Mouse (Mus musculus): ENCODE measurements around the gene Nfkb1. TPM values are rescaled to one million over a fixed set of nuclear protein-coding genes. Genes with fewer than 3 reads are reported as not detected.

Nfkb1 gene
- 11.8 and 12.7 TPM in 2 replicates for polyA plus RNA-seq (2015; fragmentation: Nextera tagmentation; extraction: Ambion mirVana)

GRCm38 (mm10) chr3:135691191-135692131 lies at the start of gene Nfkb1:
Gene Nfkb1 (minus strand): TSS chr3:135691547.
- TF ChIP-seq CTCF (IDR thresholded peaks at IDR 0.05; ENCODE audit: low read depth), result no peak
- Histone ChIP-seq H3K9me3 (ENCODE audit: low read length) (no peaks in the 10 kb centered on the region), H3K36me3 (replicated peaks; ENCODE audit: insufficient read depth, low read length) (no peaks in the 10 kb centered on the region), H3K27ac (ENCODE audit: low read depth) (peak within 1 kb of the TSS; percentile 98), H3K9ac (replicated peaks) (peak within 1 kb of the TSS; percentile 96), H3K4me2 (ENCODE audit: low read depth, low read length) (peak within 1 kb of the TSS; percentile 85), H3K4me3 (ENCODE audit: low read depth, low read length) (peak within 1 kb of the TSS; percentile 84), H3K27me3 (ENCODE audit: insufficient read depth, low read length) (no peaks in the 10 kb centered on the region), H3K4me1 (ENCODE audit: insufficient read depth) (peaks cover 22% of the 10 kb centered on the region)
- WGBS (ENCODE audit: insufficient replicate concordance), result 4% methylated on average over 53 of the region's 102 CpGs
- DNase-seq, result peak; percentile 71
- ATAC-seq, result peak; percentile 83

GRCm38 (mm10) chr3:135740711-135741110 lies 49.4 kb upstream of the Nfkb1 start:
- Histone ChIP-seq H3K27ac (ENCODE audit: low read depth) (no peak overlapping the region), H3K4me2 (ENCODE audit: low read depth, low read length) (no peak overlapping the region), H3K27me3 (ENCODE audit: insufficient read depth, low read length) (no peaks in the 10 kb centered on the region), H3K4me3 (ENCODE audit: low read depth, low read length) (no peak overlapping the region), H3K9ac (replicated peaks) (no peak overlapping the region), H3K9me3 (ENCODE audit: low read length) (no peaks in the 10 kb centered on the region), H3K4me1 (ENCODE audit: insufficient read depth) (no peaks in the 10 kb centered on the region), H3K36me3 (replicated peaks; ENCODE audit: insufficient read depth, low read length) (no peaks in the 10 kb centered on the region)
- DNase-seq (no peak), ATAC-seq (no peak)
- no peak for TF ChIP-seq CTCF (IDR thresholded peaks at IDR 0.05; ENCODE audit: low read depth)
- no peak for TF ChIP-seq EP300 (IDR thresholded peaks at IDR 0.05; ENCODE audit: low read depth)
- WGBS (ENCODE audit: insufficient replicate concordance), result 78% methylated on average over 8 of the region's 8 CpGs

GRCm38 (mm10) chr3:135734736-135735135 lies 43.4 kb upstream of the Nfkb1 start:
- Histone ChIP-seq H3K9me3 (ENCODE audit: low read length) (no peaks in the 10 kb centered on the region), H3K4me3 (ENCODE audit: low read depth, low read length) (no peak overlapping the region), H3K4me2 (ENCODE audit: low read depth, low read length) (no peak overlapping the region), H3K27me3 (ENCODE audit: insufficient read depth, low read length) (no peaks in the 10 kb centered on the region), H3K27ac (ENCODE audit: low read depth) (no peak overlapping the region), H3K36me3 (replicated peaks; ENCODE audit: insufficient read depth, low read length) (no peaks in the 10 kb centered on the region), H3K9ac (replicated peaks) (no peak overlapping the region), H3K4me1 (ENCODE audit: insufficient read depth) (no peaks in the 10 kb centered on the region)
- TF ChIP-seq CTCF (IDR thresholded peaks at IDR 0.05; ENCODE audit: low read depth) (no peak), EP300 (IDR thresholded peaks at IDR 0.05; ENCODE audit: low read depth) (no peak)
- DNase-seq, result no peak
- WGBS (ENCODE audit: insufficient replicate concordance), result 68% methylated on average over 1 of the region's 1 CpGs
- ATAC-seq, result no peak

- Histone ChIP-seq H3K27ac (ENCODE audit: low read depth) (no peak overlapping the region), H3K4me3 (ENCODE audit: low read depth, low read length) (no peak overlapping the region), H3K36me3 (replicated peaks; ENCODE audit: insufficient read depth, low read length) (no peaks in the 10 kb centered on the region), H3K27me3 (ENCODE audit: insufficient read depth, low read length) (no peaks in the 10 kb centered on the region), H3K9me3 (ENCODE audit: low read length) (no peaks in the 10 kb centered on the region), H3K4me1 (ENCODE audit: insufficient read depth) (no peaks in the 10 kb centered on the region), H3K4me2 (ENCODE audit: low read depth, low read length) (no peak overlapping the region), H3K9ac (replicated peaks) (no peak overlapping the region)
- DNase-seq, result no peak
- no peak for ATAC-seq
- WGBS (ENCODE audit: insufficient replicate concordance), result 78% methylated on average over 10 of the region's 10 CpGs
- TF ChIP-seq CTCF (IDR thresholded peaks at IDR 0.05; ENCODE audit: low read depth) (no peak), EP300 (IDR thresholded peaks at IDR 0.05; ENCODE audit: low read depth) (no peak)
Observed at GRCm38 (mm10) chr3:135732747-135733445, 41.5 kb upstream of the Nfkb1 start.

- no peaks in the 10 kb centered on the region for H3K27me3 ChIP-seq (ENCODE audit: insufficient read depth, low read length)
- 30% methylated on average over 17 of the region's 17 CpGs for WGBS (ENCODE audit: insufficient replicate concordance)
- ATAC-seq (peak; percentile 86), DNase-seq (peak; percentile 91)
- H3K27ac ChIP-seq (ENCODE audit: low read depth), result no peak overlapping the region
- peaks cover 4% of the 10 kb centered on the region; the same call in 1 of the 2 replicates for H3K4me1 ChIP-seq (ENCODE audit: insufficient read depth)
- TF ChIP-seq EP300 (IDR thresholded peaks at IDR 0.05; ENCODE audit: low read depth) (0 out of 2 replicates have a peak, but pooled peaks have one; percentile 40), CTCF (IDR thresholded peaks at IDR 0.05; ENCODE audit: low read depth) (peak; percentile 98)
- H3K9me3 ChIP-seq (ENCODE audit: low read length), result no peaks in the 10 kb centered on the region
- H3K4me2 ChIP-seq (ENCODE audit: low read depth, low read length), result no peak overlapping the region
- no peak overlapping the region for H3K4me3 ChIP-seq (ENCODE audit: low read depth, low read length)
- no peaks in the 10 kb centered on the region for H3K36me3 ChIP-seq (replicated peaks; ENCODE audit: insufficient read depth, low read length)
- no peak overlapping the region for H3K9ac ChIP-seq (replicated peaks)
Observed at GRCm38 (mm10) chr3:135731292-135732047, 40.1 kb upstream of the Nfkb1 start.
